In the genomic region with DNA sequence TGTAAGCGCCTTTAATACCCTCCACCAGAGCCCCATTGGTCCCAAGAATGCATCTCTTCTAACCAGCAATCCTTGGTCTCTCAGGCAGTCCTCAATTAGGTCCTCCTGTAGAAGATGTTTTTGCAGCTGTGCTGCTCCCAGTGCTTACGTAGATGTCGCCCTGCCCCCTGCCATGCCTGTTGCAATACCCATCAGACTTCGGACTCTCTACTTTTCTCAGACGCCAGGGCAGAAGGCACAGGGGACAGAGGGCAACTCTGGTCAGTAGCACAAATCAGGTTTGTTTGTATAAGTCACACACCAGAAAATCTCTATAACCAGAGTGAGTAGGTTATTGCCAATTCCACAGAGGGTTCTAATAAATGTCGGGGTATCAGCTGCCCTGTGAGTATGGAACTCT, we compare ENCODE assay signal across 18 mouse cellular contexts.
DNase-seq lines count a peak whose midpoint lies in the region; ATAC-seq and TF ChIP-seq lines count a peak whose summit lies in the region.
"Had no signal": no experiment of that assay in that cellular context is flagged by ENCODE, and none has a peak within 500 bp of the region (broad histone marks: within the 10 kb centered on the region; RNA-seq: fewer than 3 reads in every experiment).

No protein-coding gene starts in this region.

- ATAC-seq in intestine, embryonic 16.5 days: peak; percentile 91
- peak; percentile 76 for ATAC-seq in liver, embryonic 14.5 days (ENCODE audit: insufficient read depth)
- ATAC-seq: lung, postnatal 0 days; midbrain, embryonic 15.5 days had no signal

- no peak overlapping the region for H3K4me3 ChIP-seq in intestine, embryonic 16.5 days (ENCODE audit: low read length)
- no peak overlapping the region for H3K4me3 ChIP-seq in liver, embryonic 14.5 days (ENCODE audit: insufficient read depth in 1 of 2, low read depth in 2 of 2, low read length in 2 of 2)
- H3K4me3 ChIP-seq in midbrain, embryonic 10.5 days: no peak overlapping the region
- no peak overlapping the region for H3K4me3 ChIP-seq in lung, adult 2 months (replicated peaks; ENCODE audit: extremely low read depth, low read depth, low read length)
- H3K4me3 ChIP-seq: embryonic facial prominence, embryonic 10.5 days; limb, embryonic 13.5 days; midbrain, embryonic 15.5 days; myocyte had no signal

- H3K4me2 ChIP-seq in intestine, embryonic 16.5 days (ENCODE audit: low read depth, low read length): peak overlapping the region; percentile 9; the same call in 1 of the 2 replicates
- no peak overlapping the region for H3K4me2 ChIP-seq in liver, embryonic 14.5 days (ENCODE audit: low read depth)
- H3K4me2 ChIP-seq: limb, embryonic 13.5 days; midbrain, embryonic 15.5 days had no signal

- DNase-seq in kidney, adult 9 months: peak; percentile 76
- DNase-seq in kidney, postnatal 36 days: peak; percentile 73 to 77
- peak in 2 of 3 experiments; percentile 3 to 23 for DNase-seq in liver, embryonic 14.5 days (ENCODE audit: low read depth in 3 of 3, low spot score in 3 of 3)
- no peak for DNase-seq in midbrain, embryonic 10.5 days (ENCODE audit: low spot score)
- no peak for DNase-seq in lung, adult 2 months
- DNase-seq in right cerebral cortex, postnatal 36 days (ENCODE audit: low spot score in 2 of 2): no peak
- DNase-seq in right cerebral cortex, adult 2 months (ENCODE audit: low spot score in 2 of 2): no peak
- DNase-seq: cerebellum, adult 2 months; heart, postnatal 36 days; right cerebral cortex, postnatal 25 days; thymus, postnatal 14 days had no signal

- TF ChIP-seq EP300 in liver, embryonic 14.5 days (IDR thresholded peaks at IDR 0.05; ENCODE audit: low read depth): no peak

- 68% methylated on average over 6 of the region's 6 CpGs for WGBS in intestine, embryonic 16.5 days
- WGBS in liver, embryonic 14.5 days (ENCODE audit: insufficient replicate concordance): 54% methylated on average over 6 of the region's 6 CpGs
- WGBS in midbrain, embryonic 10.5 days: 90% methylated on average over 6 of the region's 6 CpGs
- 74% methylated on average over 6 of the region's 6 CpGs for WGBS in lung, adult 2 months

- TF ChIP-seq CTCF in liver, embryonic 14.5 days (IDR thresholded peaks at IDR 0.05; ENCODE audit: low read depth): no peak
- TF ChIP-seq CTCF in lung, adult 2 months (IDR thresholded peaks at IDR 0.05; ENCODE audit: insufficient read depth, low read length): no peak

- H3K27ac ChIP-seq in intestine, embryonic 16.5 days (ENCODE audit: low read length): peak overlapping the region; percentile 66
- H3K27ac ChIP-seq in liver, embryonic 14.5 days: no peak overlapping the region
- H3K27ac ChIP-seq in midbrain, embryonic 10.5 days (replicated peaks): no peak overlapping the region
- H3K27ac ChIP-seq: embryonic facial prominence, embryonic 10.5 days; limb, embryonic 13.5 days; midbrain, embryonic 15.5 days; stomach, postnatal 0 days had no signal

- no peaks in the 10 kb centered on the region for H3K27me3 ChIP-seq in intestine, embryonic 16.5 days (replicated peaks; ENCODE audit: control insufficient read depth, insufficient read depth, low read length)
- H3K27me3 ChIP-seq in liver, embryonic 14.5 days (ENCODE audit: control insufficient read depth, insufficient read depth, low read length): no peaks in the 10 kb centered on the region
- no peaks in the 10 kb centered on the region for H3K27me3 ChIP-seq in midbrain, embryonic 10.5 days (ENCODE audit: low read depth, poor library complexity, severe bottlenecking)
- H3K27me3 ChIP-seq: limb, embryonic 13.5 days; midbrain, embryonic 15.5 days had no signal

- H3K36me3 ChIP-seq in intestine, embryonic 16.5 days (ENCODE audit: control insufficient read depth, insufficient read depth, low read length): no peaks in the 10 kb centered on the region
- H3K36me3 ChIP-seq in liver, embryonic 14.5 days (replicated peaks; ENCODE audit: control insufficient read depth, insufficient read depth, low read depth): no peaks in the 10 kb centered on the region
- H3K36me3 ChIP-seq in midbrain, embryonic 10.5 days: no peaks in the 10 kb centered on the region
- H3K36me3 ChIP-seq: embryonic facial prominence, embryonic 10.5 days; limb, embryonic 13.5 days; midbrain, embryonic 15.5 days had no signal

- TF ChIP-seq POLR2A in lung, adult 2 months (IDR thresholded peaks at IDR 0.05; ENCODE audit: borderline replicate concordance, extremely low read depth, low read depth, low read length): no peak

- no peaks in the 10 kb centered on the region for H3K9me3 ChIP-seq in intestine, embryonic 16.5 days (ENCODE audit: control insufficient read depth, low read length)
- H3K9me3 ChIP-seq in liver, embryonic 14.5 days (ENCODE audit: control insufficient read depth, low read length): no peaks in the 10 kb centered on the region
- H3K9me3 ChIP-seq in midbrain, embryonic 10.5 days (replicated peaks): no peaks in the 10 kb centered on the region
- H3K9me3 ChIP-seq: embryonic facial prominence, embryonic 10.5 days; limb, embryonic 13.5 days; midbrain, embryonic 15.5 days had no signal

- no peak overlapping the region for H3K9ac ChIP-seq in intestine, embryonic 16.5 days (ENCODE audit: low read depth, low read length)
- H3K9ac ChIP-seq in liver, embryonic 14.5 days (replicated peaks): no peak overlapping the region
- H3K9ac ChIP-seq: limb, embryonic 13.5 days; midbrain, embryonic 15.5 days had no signal

- no peaks in the 10 kb centered on the region; the same call in 1 of the 2 replicates for H3K4me1 ChIP-seq in intestine, embryonic 16.5 days (ENCODE audit: control insufficient read depth, insufficient read depth, low read length)
- peaks cover 0 to 2% of the 10 kb centered on the region in 2 experiments; a peak in 1 of 4 replicates for H3K4me1 ChIP-seq in liver, embryonic 14.5 days (replicated peaks; ENCODE audit: control insufficient read depth in 2 of 2, insufficient read depth in 2 of 2, low read length in 1 of 2)
- H3K4me1 ChIP-seq in midbrain, embryonic 10.5 days: peaks cover 5% of the 10 kb centered on the region
- H3K4me1 ChIP-seq in lung, adult 2 months (ENCODE audit: control insufficient read depth, insufficient read depth, low read length): no peaks in the 10 kb centered on the region
- H3K4me1 ChIP-seq: midbrain, embryonic 15.5 days had no signal

Comparison
In these comparisons a context has a peak if more than half of its experiments do, and no peak if none do; other contexts are left out.
1. DNase-seq: peak in kidney, adult 9 months (single experiment), kidney, postnatal 36 days (2 of 2) and liver, embryonic 14.5 days (2 of 3); none in midbrain, embryonic 10.5 days (single experiment), lung, adult 2 months (single experiment), right cerebral cortex, postnatal 36 days (0 of 2) and right cerebral cortex, adult 2 months (0 of 2).